9 mouse cellular contexts compared by ENCODE assay signal in genomic region chr1:186189390-186189789, GRCm38 (mm10).
DNase-seq lines count a peak whose midpoint lies in the region; TF ChIP-seq lines count a peak whose summit lies in the region.
"Had no signal": no experiment of that assay in that cellular context is flagged by ENCODE, and none has a peak within 500 bp of the region (broad histone marks: within the 10 kb centered on the region; RNA-seq: fewer than 3 reads in every experiment).

No protein-coding gene starts in this region.

- H3K4me1 ChIP-seq in cerebellum, adult 2 months (ENCODE audit: control insufficient read depth, insufficient read depth, low read length): no peaks in the 10 kb centered on the region

- TF ChIP-seq POLR2A in cerebellum, adult 2 months (IDR thresholded peaks at IDR 0.05; ENCODE audit: borderline replicate concordance, insufficient read depth, low read length): no peak

- WGBS in cerebellum, adult 2 months: 36% methylated on average over 11 of the region's 11 CpGs

- no peak overlapping the region for H3K4me3 ChIP-seq in cerebellum, adult 2 months (replicated peaks; ENCODE audit: insufficient read depth, low read depth, low read length)

- no peaks in the 10 kb centered on the region for H3K27me3 ChIP-seq in cerebellum, adult 2 months (ENCODE audit: control insufficient read depth, insufficient read depth, low read length)
- H3K27me3 ChIP-seq: Patski had no signal

- TF ChIP-seq CTCF in cerebellum, adult 2 months (IDR thresholded peaks at IDR 0.05; ENCODE audit: borderline replicate concordance, insufficient read depth, low read depth, low read length): no peak

- H3K27ac ChIP-seq in cerebellum, adult 2 months (ENCODE audit: insufficient read depth, low read length): no peak overlapping the region

- peak; percentile 6 for DNase-seq in ovary, postnatal 36 days (ENCODE audit: low spot score)
- DNase-seq in ovary, postnatal 10 days (ENCODE audit: low spot score): no peak
- peak; percentile 56 to 78 for DNase-seq in gastrocnemius, postnatal 4 days (ENCODE audit: low spot score in 2 of 2)
- DNase-seq in kidney, postnatal 4 days: peak; percentile 67 to 75
- DNase-seq in yolk sac, embryonic 10.5 days (ENCODE audit: low spot score): peak; percentile 20
- DNase-seq in cerebellum, adult 2 months: no peak
- DNase-seq in layer of hippocampus, postnatal 36 days: no peak
- DNase-seq in spleen, adult 12 weeks (ENCODE audit: low spot score): no peak

Comparison
In these comparisons a context has a peak if more than half of its experiments do, and no peak if none do; other contexts are left out.
1. DNase-seq: peak in ovary, postnatal 36 days (single experiment), gastrocnemius, postnatal 4 days (2 of 2), kidney, postnatal 4 days (2 of 2) and yolk sac, embryonic 10.5 days (single experiment); none in ovary, postnatal 10 days (single experiment), cerebellum, adult 2 months (0 of 2), layer of hippocampus, postnatal 36 days (0 of 2) and spleen, adult 12 weeks (single experiment).